Mouse (Mus musculus) cerebellum, adult 2 months (tissue): Measurements from ENCODE around the gene Slc4a3. TPM values are rescaled to one million over a fixed set of nuclear protein-coding genes. Genes with fewer than 3 reads are reported as not detected.

Experiments used
- DNase-seq, 2 experiments: peaks; one replicate each; pipeline ENCODE4 v3.0.0; 2021
- H3K27ac ChIP-seq: fragments of 200-500 bp; 2 replicates; pipeline ENCODE4 v1.5.1; 2012; ENCODE audit warnings: low read length, control low read depth, inconsistent platforms; ENCODE audit not compliant: insufficient read depth
- H3K27me3 ChIP-seq: fragments of 200-500 bp; 2 replicates; pipeline ENCODE4 v1.6.1; 2012; ENCODE audit warnings: inconsistent platforms, mild to moderate bottlenecking, low read length, moderate library complexity; ENCODE audit not compliant: control insufficient read depth, insufficient read depth
- H3K4me1 ChIP-seq: fragments of 200-500 bp; 2 replicates; pipeline ENCODE4 v1.6.1; 2011; ENCODE audit warnings: low read length; ENCODE audit not compliant: control insufficient read depth, insufficient read depth
- H3K4me3 ChIP-seq: fragments of 200-500 bp; replicated peaks from 2 replicates; pipeline ENCODE3; 2011; ENCODE audit warnings: mild to moderate bottlenecking, low read depth, low read length, control low read depth; ENCODE audit not compliant: insufficient read depth
- CTCF ChIP-seq: fragments of 200-500 bp; IDR thresholded peaks from 2 replicates; pipeline ENCODE4 v1.5.1; 2011; ENCODE audit warnings: low read depth, mild to moderate bottlenecking, control low read depth, low read length, moderate library complexity, borderline replicate concordance; ENCODE audit not compliant: insufficient read depth
- POLR2A ChIP-seq: fragments of 200-500 bp; IDR thresholded peaks from 2 replicates; pipeline ENCODE4 v1.6.1; 2011; ENCODE audit warnings: low read length, control low read depth, borderline replicate concordance; ENCODE audit not compliant: insufficient read depth
- WGBS: fragments of 180-500 bp; shearing (Covaris S2); methylation state at CpG from one replicate; pipeline ENCODE4 v1.1.7; 2018; 5-methylcytosine and 5-hydroxymethylcytosine counted together
- polyA plus RNA-seq: library from polyadenylated mRNA; depleted of rRNA; stranded (reverse); fragments of >200 nt; gene quantifications from 2 replicates; pipeline ENCODE4 v1.2.3, GENCODE M21; 2012

The Slc4a3 gene
- polyA plus RNA-seq, 1 experiment = 99.6 TPM

DNA sequence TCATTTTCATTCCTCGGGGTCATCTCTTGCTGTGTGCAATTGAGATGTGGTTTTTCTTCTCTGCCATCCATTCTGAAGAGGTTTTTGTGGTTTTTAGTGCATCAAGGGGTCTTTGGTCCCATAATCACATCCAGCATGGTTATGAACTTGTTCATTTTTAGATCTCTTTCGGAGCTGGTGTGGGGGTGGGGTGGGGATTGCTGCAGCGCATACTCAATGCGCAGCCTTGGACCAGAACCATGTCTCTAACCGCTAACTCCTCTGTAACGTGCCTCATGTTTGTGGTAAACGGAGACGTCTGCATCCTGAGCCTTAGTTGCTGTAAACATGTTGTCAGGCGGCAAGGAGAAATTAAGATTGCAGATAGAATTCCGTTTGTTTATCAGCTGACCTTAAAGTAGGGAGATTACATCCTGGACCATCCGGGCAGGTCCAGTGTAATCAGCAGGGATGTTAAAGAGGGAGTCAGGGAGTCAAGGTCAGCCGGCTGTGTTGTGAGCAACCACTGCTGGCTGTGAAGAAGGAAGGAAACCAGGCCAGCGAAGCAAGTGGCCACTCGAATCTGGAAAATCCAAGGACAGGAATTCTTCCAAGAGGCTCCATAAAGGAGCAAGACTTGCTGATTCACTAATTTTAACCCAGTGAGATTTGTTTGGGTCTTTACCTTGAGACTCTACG, 29.2 kb upstream of the Slc4a3 start:
- H3K27ac ChIP-seq = no peak overlapping the region
- WGBS = 81% methylated on average over 15 of the region's 15 CpGs

DNA sequence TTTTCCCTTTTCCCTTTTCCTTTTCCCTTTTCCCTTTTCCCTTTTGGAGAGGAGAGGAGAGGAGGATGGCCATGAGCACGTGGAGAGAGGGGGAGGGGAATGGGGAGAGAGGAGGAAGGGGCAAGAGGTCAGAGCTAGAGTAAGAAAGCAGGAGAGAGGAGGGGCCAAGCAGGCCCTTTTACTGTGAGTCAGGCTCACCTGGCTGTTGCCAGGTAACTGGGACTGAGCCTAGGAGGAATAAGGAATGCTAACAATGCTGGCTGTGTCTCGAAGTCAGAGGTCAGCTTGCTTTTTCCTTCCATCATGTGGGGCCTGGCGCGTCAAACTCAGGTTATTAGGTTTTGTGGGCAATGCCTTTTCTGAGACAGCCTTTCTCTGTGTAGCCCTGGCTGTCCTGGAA, 28.1 kb upstream of the Slc4a3 start:
- TF ChIP-seq POLR2A (no peak), CTCF (no peak)
- H3K27ac ChIP-seq = no peak overlapping the region
- H3K27me3 ChIP-seq = no peaks in the 10 kb centered on the region
- no peaks in the 10 kb centered on the region; the same call in 1 of the 2 replicates for H3K4me1 ChIP-seq
- no peak for DNase-seq
- H3K4me3 ChIP-seq = no peak overlapping the region
- WGBS = 48% methylated on average over 4 of the region's 4 CpGs

More for the DNA sequence above, 29.2 kb upstream of the Slc4a3 start:
- Histone ChIP-seq H3K4me1 (no peaks in the 10 kb centered on the region), H3K4me3 (no peak overlapping the region), H3K27me3 (no peaks in the 10 kb centered on the region; the same call in 1 of the 2 replicates)
- no peak for TF ChIP-seq CTCF
- no peak for TF ChIP-seq POLR2A
- DNase-seq = no peak

DNA sequence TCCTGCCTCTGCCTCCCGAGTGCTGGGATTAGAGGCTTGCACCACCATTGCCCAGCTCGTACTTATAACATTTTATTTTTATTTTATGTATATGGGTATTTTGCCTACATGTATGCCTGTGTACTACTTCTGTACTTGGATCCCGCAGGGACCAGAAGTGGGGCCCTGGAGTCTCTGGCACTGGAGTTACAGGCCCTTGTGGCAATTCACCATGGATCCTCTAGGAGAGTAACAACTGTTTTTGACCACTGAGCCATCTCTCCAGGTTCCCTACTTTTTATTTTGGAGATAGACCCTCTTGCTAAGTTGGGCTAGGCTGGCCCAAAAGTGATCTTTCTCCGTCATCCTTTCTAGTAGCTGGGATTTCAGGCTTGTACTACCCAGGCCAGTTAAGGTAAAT, 27.6 kb upstream of the Slc4a3 start:
- no peak for DNase-seq
- no peak overlapping the region for H3K27ac ChIP-seq
- H3K27me3 ChIP-seq = no peaks in the 10 kb centered on the region
- TF ChIP-seq POLR2A = no peak
- TF ChIP-seq CTCF = no peak
- H3K4me3 ChIP-seq = no peak overlapping the region
- WGBS = 91% methylated on average over 4 of the region's 4 CpGs
- H3K4me1 ChIP-seq = no peaks in the 10 kb centered on the region; the same call in 1 of the 2 replicates

DNA sequence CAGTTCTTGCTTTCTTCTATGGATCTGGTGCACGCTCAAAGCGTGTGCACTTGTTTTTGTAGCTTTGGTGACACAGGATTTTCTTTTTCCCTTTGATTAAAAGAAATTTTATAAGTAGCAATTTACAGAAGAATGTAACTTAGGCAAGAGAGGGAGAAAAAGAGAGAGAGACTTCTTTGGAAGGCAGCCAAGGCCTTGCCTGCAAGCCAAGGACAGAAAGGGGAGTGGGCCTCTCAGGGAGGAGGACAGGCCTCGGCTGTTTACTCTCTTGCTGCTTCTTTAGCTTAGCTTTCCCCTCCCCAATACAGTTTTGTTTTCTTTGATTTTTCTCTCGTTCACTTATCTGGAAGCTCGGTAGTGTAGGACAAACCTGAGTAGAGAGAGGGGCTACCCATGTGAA, 26.5 kb upstream of the Slc4a3 start:
- TF ChIP-seq POLR2A = no peak
- no peak for TF ChIP-seq CTCF
- Histone ChIP-seq H3K4me1 (no peaks in the 10 kb centered on the region; the same call in 1 of the 2 replicates), H3K27me3 (no peaks in the 10 kb centered on the region), H3K4me3 (no peak overlapping the region), H3K27ac (no peak overlapping the region)
- WGBS = 43% methylated on average over 5 of the region's 5 CpGs
- no peak for DNase-seq

DNA sequence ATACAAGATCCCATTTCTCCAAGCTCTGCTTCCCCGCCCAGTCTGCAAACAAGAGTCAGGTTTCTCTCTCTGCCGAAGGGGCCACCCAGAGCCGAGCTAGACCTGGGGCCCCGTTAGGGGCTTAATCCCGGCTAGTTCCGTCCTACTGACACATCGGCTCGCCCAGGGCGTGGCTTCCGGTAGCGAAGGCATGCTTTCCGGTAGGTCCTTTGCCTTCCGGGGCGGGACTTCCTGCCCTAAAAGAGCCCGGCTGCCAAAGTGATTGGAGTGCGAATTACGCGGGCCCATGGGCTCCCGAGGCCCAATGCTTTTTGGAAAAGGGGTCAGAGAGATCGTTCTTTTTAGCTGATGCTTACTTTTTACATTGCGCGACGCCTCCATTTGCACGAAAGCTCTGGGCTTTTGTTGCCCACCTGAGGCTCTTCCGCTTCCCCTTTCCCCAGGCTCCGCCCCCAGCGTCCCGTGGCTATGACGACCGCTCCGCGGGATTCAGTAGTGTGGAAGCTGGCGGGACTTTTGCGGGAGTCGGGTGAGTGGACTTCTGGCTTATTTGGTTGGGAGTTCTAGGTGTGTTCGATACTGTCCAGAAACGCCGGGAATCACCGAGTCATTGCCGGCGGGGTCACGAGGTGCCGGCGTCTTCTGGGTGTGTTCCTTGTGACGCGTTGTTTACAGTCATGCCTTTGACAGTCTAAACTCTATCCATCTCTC, 24.6 kb upstream of the Slc4a3 start, which contains the start of gene Stk11ip:
Stk11ip (plus strand) TSS at position 209 of the 711 bp plus-strand sequence.
- H3K27me3 ChIP-seq = no peaks in the 10 kb centered on the region
- peak; percentile 90 to 93 for DNase-seq
- WGBS = under 1% methylated on average over 46 of the region's 46 CpGs
- H3K4me3 ChIP-seq = peak within 1 kb of the TSS; percentile 92
- peak within 1 kb of the TSS; percentile 46; the same call in 1 of the 2 replicates for H3K27ac ChIP-seq
- H3K4me1 ChIP-seq = no peaks in the 10 kb centered on the region; the same call in 1 of the 2 replicates
- TF ChIP-seq CTCF (no peak), POLR2A (peak; percentile 85; the same call in 1 of the 2 replicates)

DNA sequence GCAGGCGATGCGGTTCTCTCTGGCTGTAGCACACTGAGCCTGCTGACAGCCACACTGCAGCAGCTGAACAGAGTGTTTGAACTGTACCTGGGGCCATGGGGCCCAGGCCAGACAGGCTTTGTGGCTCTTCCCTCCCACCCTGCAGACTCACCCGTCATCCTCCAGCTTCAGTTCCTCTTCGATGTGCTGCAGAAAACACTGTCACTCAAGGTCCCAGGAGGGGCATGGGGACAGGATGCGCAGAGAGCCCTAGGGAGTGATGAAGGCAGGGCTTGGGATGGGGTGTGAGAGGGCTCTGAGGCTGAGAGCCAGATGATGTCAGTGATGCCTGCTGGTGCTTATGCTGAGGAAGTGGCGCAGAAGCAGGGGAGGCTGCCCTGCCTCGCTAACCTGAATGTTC, 21.4 kb upstream of the Slc4a3 start:
- DNase-seq = no peak
- H3K27me3 ChIP-seq = no peaks in the 10 kb centered on the region
- no peak overlapping the region for H3K27ac ChIP-seq
- H3K4me1 ChIP-seq = no peaks in the 10 kb centered on the region; the same call in 1 of the 2 replicates
- no peak overlapping the region for H3K4me3 ChIP-seq
- TF ChIP-seq POLR2A = no peak
- TF ChIP-seq CTCF = no peak
- 88% methylated on average over 7 of the region's 7 CpGs for WGBS

DNA sequence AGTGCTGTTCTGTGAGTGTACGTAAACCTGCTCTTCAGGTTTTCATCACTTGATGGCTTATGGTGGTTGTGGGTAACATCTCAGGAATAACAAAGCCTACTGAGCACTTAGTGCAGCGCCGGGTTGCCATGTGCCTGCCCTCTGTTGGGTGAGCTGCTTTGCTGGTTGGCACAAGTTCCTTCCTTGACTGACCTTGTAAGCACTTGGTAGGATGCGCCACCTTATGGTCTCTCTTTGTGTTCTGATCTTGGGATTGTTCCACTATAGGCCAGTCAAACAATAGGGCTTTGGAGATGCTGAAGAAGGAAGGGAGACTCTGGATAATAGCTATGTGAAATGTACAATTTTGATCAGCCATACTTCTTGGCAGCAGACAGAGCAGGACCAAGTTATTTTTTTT, 15.5 kb upstream of the Slc4a3 start:
- Histone ChIP-seq H3K4me3 (no peak overlapping the region), H3K27ac (no peak overlapping the region)

More for the DNA sequence above, 15.5 kb upstream of the Slc4a3 start:
- whole genome bisulfite sequencing = 48% methylated on average over 4 of the region's 4 CpGs
- H3K4me1 ChIP-seq = no peaks in the 10 kb centered on the region
- DNase-seq = no peak
- TF ChIP-seq POLR2A (no peak), CTCF (no peak)
- H3K27me3 ChIP-seq = no peaks in the 10 kb centered on the region
